Comparison of ENCODE assay signal across 8 mouse cellular contexts in the genomic region with DNA sequence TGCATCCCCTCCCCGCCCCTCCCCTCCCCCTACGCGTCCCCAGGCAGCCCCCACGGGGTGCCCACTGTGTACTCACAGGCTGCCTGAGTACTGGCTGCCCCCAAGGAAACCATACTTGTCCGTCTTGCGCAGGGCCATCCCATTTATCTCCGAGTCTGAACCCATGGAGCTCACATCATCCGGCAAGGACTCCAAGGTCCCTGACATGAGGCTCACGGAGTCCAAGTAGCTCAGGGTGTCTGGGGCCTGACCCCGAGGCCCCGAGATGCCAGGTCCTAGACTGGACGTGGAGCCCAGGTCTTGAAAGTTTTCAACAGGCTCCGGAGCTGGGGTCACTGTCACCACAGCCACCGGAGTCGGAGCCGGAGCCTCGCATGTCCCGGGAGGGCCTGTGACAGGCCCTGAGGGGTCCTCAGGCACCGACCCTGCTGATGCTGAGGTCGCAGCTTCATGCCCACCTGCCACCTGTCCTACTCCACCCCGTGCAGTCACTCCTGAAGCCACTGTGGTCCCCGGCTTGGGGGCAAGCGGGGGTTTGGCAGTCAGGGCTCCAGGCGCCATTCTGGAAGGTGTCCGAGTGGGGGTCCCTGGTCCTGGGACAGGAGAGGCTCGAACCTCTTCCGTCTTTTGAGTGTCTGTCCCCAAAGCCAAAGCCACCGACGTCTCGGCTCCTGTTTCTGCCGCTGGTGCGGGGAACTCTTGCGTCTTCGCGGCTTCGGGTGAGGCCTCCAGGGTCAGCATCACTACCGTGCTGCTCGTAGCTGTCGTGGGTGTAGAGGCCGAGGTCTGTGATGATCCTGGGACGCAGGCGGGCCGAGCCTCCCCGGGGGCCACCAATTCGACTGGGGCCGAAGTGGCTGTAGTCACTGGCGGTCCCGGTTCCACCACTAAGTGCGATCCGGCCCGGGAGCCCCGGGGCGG. TPM values are rescaled to one million over a fixed set of nuclear protein-coding genes. Genes with fewer than 3 reads are reported as not detected.
DNase-seq lines count a peak whose midpoint lies in the region; ATAC-seq and TF ChIP-seq lines count a peak whose summit lies in the region.

No protein-coding gene starts in this region.

- DNase-seq in CD4-positive, CD25-positive, alpha-beta regulatory T cell, adult 2 months (ENCODE audit: low read depth, low spot score) = peak; percentile 60
- DNase-seq in thymus, adult 2 months = no peak
- no peak for DNase-seq in thymus, postnatal 14 days
- no peak for DNase-seq in T-cell, adult 2 months (ENCODE audit: low spot score)

- H3K36me3 ChIP-seq in thymus, adult 2 months (ENCODE audit: control insufficient read depth, insufficient read depth, low read length) = peaks cover 13% of the 10 kb centered on the region
- peaks cover 5% of the 10 kb centered on the region; the same call in 1 of the 2 replicates for H3K36me3 ChIP-seq in forebrain, embryonic 16.5 days (ENCODE audit: control insufficient read depth, insufficient read depth)
- peaks cover 24% of the 10 kb centered on the region for H3K36me3 ChIP-seq in limb, embryonic 13.5 days
- H3K36me3 ChIP-seq in myocyte (ENCODE audit: control insufficient read depth, insufficient read depth) = peaks cover 19% of the 10 kb centered on the region

- under 1% methylated on average over 53 of the region's 53 CpGs for WGBS in thymus, adult 2 months
- under 1% methylated on average over 51 of the region's 53 CpGs for WGBS in forebrain, embryonic 16.5 days
- WGBS in limb, embryonic 13.5 days = under 1% methylated on average over 51 of the region's 53 CpGs

- no peak for TF ChIP-seq POLR2A in thymus, adult 2 months (IDR thresholded peaks at IDR 0.05; ENCODE audit: control insufficient read depth, extremely low read depth, insufficient read depth, low read length, poor library complexity)
- no peak for TF ChIP-seq POLR2A in myocyte (IDR thresholded peaks at IDR 0.05; ENCODE audit: insufficient read length, low read depth)

- H3K79me2 ChIP-seq in myocyte (ENCODE audit: control insufficient read depth, insufficient read depth) = peaks cover 60% of the 10 kb centered on the region

- H3K4me1 ChIP-seq in thymus, adult 2 months (replicated peaks; ENCODE audit: control insufficient read depth, insufficient read depth, low read length) = peaks cover 37% of the 10 kb centered on the region
- H3K4me1 ChIP-seq in forebrain, embryonic 16.5 days (replicated peaks; ENCODE audit: control insufficient read depth, insufficient read depth, low read length) = peaks cover 30% of the 10 kb centered on the region
- peaks cover 28% of the 10 kb centered on the region for H3K4me1 ChIP-seq in limb, embryonic 13.5 days

- peak overlapping the region; percentile 80 for H3ac ChIP-seq in myocyte (ENCODE audit: control insufficient read depth, insufficient read length)

- ATAC-seq in CD4-positive, CD25-positive, alpha-beta regulatory T cell, adult 4 months = no peak
- no peak for ATAC-seq in forebrain, embryonic 16.5 days
- ATAC-seq in limb, embryonic 13.5 days (ENCODE audit: low FRiP score, low read depth) = no peak

- H3K9me3 ChIP-seq in forebrain, embryonic 16.5 days (ENCODE audit: control insufficient read depth, low read length) = no peaks in the 10 kb centered on the region
- H3K9me3 ChIP-seq in limb, embryonic 13.5 days = no peaks in the 10 kb centered on the region

- no peak for TF ChIP-seq CTCF in thymus, adult 2 months (IDR thresholded peaks at IDR 0.05; ENCODE audit: borderline replicate concordance, control insufficient read depth, extremely low read depth, insufficient read depth, low read length, poor library complexity)

- peak overlapping the region; percentile 92 for H3K9ac ChIP-seq in forebrain, embryonic 16.5 days (replicated peaks; ENCODE audit: low read depth, low read length)
- H3K9ac ChIP-seq in limb, embryonic 13.5 days = peak overlapping the region; percentile 97

- H3K4me2 ChIP-seq in forebrain, embryonic 16.5 days (ENCODE audit: low read length) = peak overlapping the region; percentile 99
- H3K4me2 ChIP-seq in limb, embryonic 13.5 days (replicated peaks) = peak overlapping the region; percentile 98
- H3K4me2 ChIP-seq in myocyte (ENCODE audit: low read depth) = peak overlapping the region; percentile 76

- H3K27me3 ChIP-seq in thymus, adult 2 months (ENCODE audit: control insufficient read depth, insufficient read depth, low read length) = no peaks in the 10 kb centered on the region
- H3K27me3 ChIP-seq in forebrain, embryonic 16.5 days (replicated peaks; ENCODE audit: control insufficient read depth, insufficient read depth, low read length) = no peaks in the 10 kb centered on the region
- no peaks in the 10 kb centered on the region for H3K27me3 ChIP-seq in limb, embryonic 13.5 days
- no peaks in the 10 kb centered on the region for H3K27me3 ChIP-seq in myocyte (ENCODE audit: control insufficient read depth, insufficient read depth, insufficient read length)

- peak overlapping the region; percentile 12; the same call in 1 of the 2 replicates for H3K27ac ChIP-seq in thymus, adult 2 months (ENCODE audit: control insufficient read depth, insufficient read depth, low read length)
- H3K27ac ChIP-seq in forebrain, embryonic 16.5 days (ENCODE audit: low read length) = peak overlapping the region; percentile 67
- peak overlapping the region; percentile 84 for H3K27ac ChIP-seq in limb, embryonic 13.5 days

- peak overlapping the region; percentile 81 for H3K4me3 ChIP-seq in thymus, adult 2 months (ENCODE audit: control insufficient read depth, insufficient read depth, low read length)
- peak overlapping the region; percentile 94 for H3K4me3 ChIP-seq in forebrain, embryonic 16.5 days (replicated peaks; ENCODE audit: low read length)
- H3K4me3 ChIP-seq in limb, embryonic 13.5 days = peak overlapping the region; percentile 91
- peak overlapping the region; percentile 97 for H3K4me3 ChIP-seq in myocyte

TF ChIP-seq in myocyte, 11 proteins besides CTCF, POLR2A, EP300 and RAD21:
- TF ChIP-seq POLR2AphosphoS2 (IDR thresholded peaks at IDR 0.05; ENCODE audit: insufficient read length, low read depth) = no peak
- TF ChIP-seq E2F4 (IDR thresholded peaks at IDR 0.05; ENCODE audit: insufficient read depth) = no peak
- TF ChIP-seq SRF (IDR thresholded peaks at IDR 0.05; ENCODE audit: control insufficient read depth, insufficient read length, low read depth) = no peak
- TF ChIP-seq TCF12 (IDR thresholded peaks at IDR 0.05; ENCODE audit: insufficient read depth, poor library complexity, severe bottlenecking) = no peak
- no peak for TF ChIP-seq TCF3 (IDR thresholded peaks at IDR 0.05; ENCODE audit: insufficient read length, low read depth)
- no peak for TF ChIP-seq CEBPB (IDR thresholded peaks at IDR 0.05; ENCODE audit: insufficient read depth, poor library complexity, severe bottlenecking)
- TF ChIP-seq USF1 (IDR thresholded peaks at IDR 0.05; ENCODE audit: low read depth) = no peak
- TF ChIP-seq MAX (IDR thresholded peaks at IDR 0.05; ENCODE audit: low read depth) = no peak
- TF ChIP-seq MYOD1 (IDR thresholded peaks at IDR 0.05; ENCODE audit: control insufficient read depth in 1 of 3, insufficient read length in 2 of 3, low read depth in 2 of 3) = peak in 1 of 3 experiments; percentile 23
- TF ChIP-seq REST (IDR thresholded peaks at IDR 0.05; ENCODE audit: insufficient read depth, insufficient read length) = no peak
- peak in 1 of 3 experiments; percentile 1 for TF ChIP-seq MYOG (IDR thresholded peaks at IDR 0.05; ENCODE audit: control insufficient read depth in 1 of 3, insufficient read depth in 1 of 3, insufficient read length in 2 of 3, low read depth in 2 of 3)

RNA-seq across cellular contexts. Expression of a gene that starts 0.6 kb away (rescaled TPM):
- 10 to 100 TPM; 12.5 to 18.4 TPM for polyA plus RNA-seq in CD4-positive, CD25-positive, alpha-beta regulatory T cell, adult 4 months (2017; shearing (Covaris generic))
- 70.3 and 81.3 TPM in 2 replicates for polyA plus RNA-seq in thymus, adult 2 months (2012; rRNA removed)
- 24.9 and 31.0 TPM in 2 replicates for polyA plus RNA-seq in forebrain, embryonic 16.5 days (2015; fragmentation: Nextera tagmentation; extraction: Ambion mirVana)
- polyA plus RNA-seq in limb, embryonic 13.5 days (2015; fragmentation: Nextera tagmentation; extraction: Ambion mirVana) = 31.7 and 34.8 TPM in 2 replicates
- 62.8 TPM for polyA plus RNA-seq in myocyte (2012; fragmentation: generic; extraction: Trizol)

RNA-seq across cellular contexts. Expression of a gene that starts 1.1 kb away (rescaled TPM):
- 10 to 100 TPM; 25.4 to 31.5 TPM for polyA plus RNA-seq in CD4-positive, CD25-positive, alpha-beta regulatory T cell, adult 4 months (2017; shearing (Covaris generic))
- 10.7 and 12.3 TPM in 2 replicates for polyA plus RNA-seq in thymus, adult 2 months (2012; rRNA removed)
- polyA plus RNA-seq in forebrain, embryonic 16.5 days (2015; fragmentation: Nextera tagmentation; extraction: Ambion mirVana) = 4.1 and 8.3 TPM in 2 replicates
- polyA plus RNA-seq in limb, embryonic 13.5 days (2015; fragmentation: Nextera tagmentation; extraction: Ambion mirVana) = 350 and 353 TPM in 2 replicates
- 10,881 TPM for polyA plus RNA-seq in myocyte (2012; fragmentation: generic; extraction: Trizol)

RNA-seq across cellular contexts. Expression of a gene that starts 11.8 kb away (rescaled TPM):
- polyA plus RNA-seq in CD4-positive, CD25-positive, alpha-beta regulatory T cell, adult 4 months (2017; shearing (Covaris generic)) = 10 to 100 TPM; 39.7 to 51.9 TPM
- polyA plus RNA-seq in thymus, adult 2 months (2012; rRNA removed) = 63.4 and 67.2 TPM in 2 replicates
- 88.2 and 91.0 TPM in 2 replicates for polyA plus RNA-seq in forebrain, embryonic 16.5 days (2015; fragmentation: Nextera tagmentation; extraction: Ambion mirVana)
- polyA plus RNA-seq in limb, embryonic 13.5 days (2015; fragmentation: Nextera tagmentation; extraction: Ambion mirVana) = 72.2 and 72.4 TPM in 2 replicates
- 58.3 TPM for polyA plus RNA-seq in myocyte (2012; fragmentation: generic; extraction: Trizol)

RNA-seq across cellular contexts. Expression of a gene that starts 25.2 kb away (rescaled TPM):
- 1 to 10 TPM; 6.6 to 7.9 TPM for polyA plus RNA-seq in CD4-positive, CD25-positive, alpha-beta regulatory T cell, adult 4 months (2017; shearing (Covaris generic))
- 30.4 and 31.6 TPM in 2 replicates for polyA plus RNA-seq in thymus, adult 2 months (2012; rRNA removed)
- 66.1 and 69.3 TPM in 2 replicates for polyA plus RNA-seq in forebrain, embryonic 16.5 days (2015; fragmentation: Nextera tagmentation; extraction: Ambion mirVana)
- 51.8 and 52.1 TPM in 2 replicates for polyA plus RNA-seq in limb, embryonic 13.5 days (2015; fragmentation: Nextera tagmentation; extraction: Ambion mirVana)
- 11.4 TPM for polyA plus RNA-seq in myocyte (2012; fragmentation: generic; extraction: Trizol)

RNA-seq across cellular contexts. Expression of a gene that starts 25.3 kb away (rescaled TPM):
- polyA plus RNA-seq in CD4-positive, CD25-positive, alpha-beta regulatory T cell, adult 4 months (2017; shearing (Covaris generic)) = 100 to 1,000 TPM; 819 to 912 TPM
- polyA plus RNA-seq in thymus, adult 2 months (2012; rRNA removed) = 1,045 and 1,102 TPM in 2 replicates
- polyA plus RNA-seq in forebrain, embryonic 16.5 days (2015; fragmentation: Nextera tagmentation; extraction: Ambion mirVana) = 18.8 and 26.5 TPM in 2 replicates
- polyA plus RNA-seq in limb, embryonic 13.5 days (2015; fragmentation: Nextera tagmentation; extraction: Ambion mirVana) = 23.5 and 27.9 TPM in 2 replicates
- polyA plus RNA-seq in myocyte (2012; fragmentation: generic; extraction: Trizol) = 2.2 TPM

Comparison
In these comparisons a context has a peak if more than half of its experiments do, and no peak if none do; other contexts are left out.
1. H3K27ac ChIP-seq: peak in every context shown above with its lines; median percentile 84 in limb, embryonic 13.5 days; 67 in forebrain, embryonic 16.5 days; 12 in thymus, adult 2 months.
2. RNA of a gene that starts 1.1 kb away (polyA plus RNA-seq): 10,881 TPM in myocyte (single experiment); 350 to 353 TPM in limb, embryonic 13.5 days, 25.4 to 31.5 TPM in CD4-positive, CD25-positive, alpha-beta regulatory T cell, adult 4 months, 10.7 to 12.3 TPM in thymus, adult 2 months and 4.1 to 8.3 TPM in forebrain, embryonic 16.5 days; every median in the first group is over 10 times any median in the second.
3. Peak in every context shown above with its lines, with median percentiles within 50 percentile points of each other: H3K4me3 ChIP-seq and H3K4me2 ChIP-seq.